Mouse (Mus musculus) kidney, postnatal 25 days (tissue): ENCODE results near the gene Csnk1g2.
"Not testable (repeated sequence)": the region's sequence is repeated elsewhere in the genome, so short reads cannot be mapped to it uniquely, and the experiment has no call there.

ENCODE experiments used
- DNase-seq, 2 experiments: peaks; one replicate each; pipeline ENCODE4 v3.0.0; 2021; ENCODE audit warnings: mixed read lengths in 2 of 2

The Csnk1g2 gene

GRCm38 (mm10) chr10:80623457-80624191 is 986 bp downstream of the Csnk1g2 start:
- DNase-seq, result peak; percentile 76 to 84

DNA sequence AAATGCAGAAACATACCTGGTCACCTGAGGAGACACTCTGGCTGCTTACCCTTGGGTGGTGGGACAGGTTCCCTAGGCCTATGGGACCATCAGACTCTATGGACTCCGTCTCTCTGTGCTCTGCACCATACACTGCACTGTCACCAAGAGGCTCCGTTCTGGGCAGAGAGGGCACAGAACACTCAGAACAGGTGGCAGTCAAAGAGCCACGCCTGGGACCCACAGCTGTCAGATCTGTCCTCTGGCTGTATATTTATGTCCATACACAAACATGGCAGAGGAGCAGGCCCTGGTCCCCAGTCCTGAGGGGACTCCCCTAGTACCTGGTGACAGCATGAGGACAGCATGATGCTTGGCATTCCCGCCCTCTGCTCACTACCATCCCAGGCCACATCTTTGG is 3.1 kb downstream of the Csnk1g2 start:
- no peak for DNase-seq

DNA sequence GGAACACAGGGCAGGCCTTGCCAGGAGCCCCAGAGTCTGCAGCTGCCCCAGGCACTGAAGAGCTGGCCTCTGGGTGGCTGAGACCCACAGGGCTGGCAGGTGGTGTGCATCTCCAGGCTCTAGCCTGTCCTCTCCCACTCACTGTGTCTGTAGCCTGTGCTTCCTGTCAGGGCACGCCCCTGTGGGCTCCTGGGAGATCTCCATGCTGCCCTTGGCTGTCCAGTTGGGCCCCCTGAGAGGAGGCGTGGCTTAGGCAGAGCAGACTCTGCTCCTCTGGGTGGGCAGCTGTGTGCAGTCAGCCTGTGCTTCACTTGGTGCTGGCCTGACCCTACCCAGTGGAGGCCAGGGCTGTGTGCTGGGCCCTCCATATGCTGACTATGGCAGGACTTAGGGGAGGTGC is 5.0 kb downstream of the Csnk1g2 start:
- DNase-seq, result peak; percentile 45 to 79

- no peak for DNase-seq
Measured at GRCm38 (mm10) chr10:80628925-80629324, 6.3 kb downstream of the Csnk1g2 start.

- peak; percentile 54 to 74 for DNase-seq
Measured at GRCm38 (mm10) chr10:80635345-80635744, 12.7 kb downstream of the Csnk1g2 start.

DNA sequence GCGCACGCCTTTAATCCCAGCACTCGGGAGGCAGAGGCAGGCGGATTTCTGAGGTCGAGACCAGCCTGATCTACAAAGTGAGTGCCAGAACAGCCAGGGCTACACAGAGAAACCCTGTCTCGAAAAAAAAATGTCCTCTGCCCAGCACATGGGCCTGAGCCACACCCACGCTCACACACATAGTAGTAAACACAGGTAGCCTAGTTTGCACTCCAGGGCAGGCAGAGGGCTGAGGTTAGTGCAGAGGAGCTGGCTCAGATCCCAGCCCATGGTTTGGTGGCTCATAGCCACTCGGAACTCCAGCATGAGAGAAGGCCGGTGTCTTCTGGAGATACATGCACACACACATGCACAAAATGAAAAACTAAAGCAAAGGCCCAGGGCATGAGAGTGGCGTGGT is 24.3 kb downstream of the Csnk1g2 start:
- DNase-seq, result no peak

- not testable (repeated sequence) for DNase-seq
Measured at GRCm38 (mm10) chr10:80649910-80650309, 27.3 kb downstream of the Csnk1g2 start.

- DNase-seq, result no peak
Measured at GRCm38 (mm10) chr10:80650392-80650791, 27.8 kb downstream of the Csnk1g2 start.

- no peak for DNase-seq
Measured at GRCm38 (mm10) chr10:80653156-80653720, 30.6 kb downstream of the Csnk1g2 start.

- DNase-seq, result no peak
Measured at GRCm38 (mm10) chr10:80654866-80655265, 32.2 kb downstream of the Csnk1g2 start.

- no peak for DNase-seq
Measured at GRCm38 (mm10) chr10:80655406-80656129, 32.9 kb downstream of the Csnk1g2 start.

DNA sequence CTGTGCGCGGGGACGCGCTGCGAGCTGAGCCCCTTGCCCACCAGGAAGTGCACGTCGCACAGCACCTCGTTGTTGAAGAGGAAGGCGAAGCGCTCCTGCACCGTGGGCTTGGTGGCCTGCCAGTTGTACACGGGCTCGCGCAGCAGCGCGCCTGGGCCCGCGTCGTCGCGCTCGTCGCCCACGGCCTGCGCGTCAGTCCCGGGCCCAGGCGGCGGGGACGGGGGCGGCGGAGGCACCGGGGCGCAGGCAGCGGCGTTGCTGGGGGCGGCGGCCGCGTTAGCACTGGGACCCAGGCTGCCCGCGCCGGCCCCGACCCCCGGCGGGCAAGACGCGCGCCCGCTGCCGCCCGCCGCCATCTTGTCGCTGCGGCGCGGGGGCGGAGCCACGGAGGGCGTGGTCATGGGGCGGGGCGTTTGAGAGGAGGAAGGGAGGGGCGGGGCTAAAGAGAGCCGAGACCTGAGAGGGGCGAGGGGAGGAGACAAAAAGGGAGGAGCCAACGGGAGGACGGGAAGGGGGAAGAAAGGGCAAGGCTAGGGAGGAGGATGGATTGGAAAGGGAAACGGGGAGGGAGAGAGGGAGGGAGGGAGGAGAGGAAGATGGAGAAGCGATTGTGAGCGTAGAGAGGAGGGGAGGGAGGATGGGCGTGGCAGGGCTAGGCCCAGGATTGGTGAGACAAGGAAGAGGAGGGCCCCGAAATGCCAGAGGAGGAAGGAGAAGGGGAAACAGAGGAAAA is 33.7 kb downstream of the Csnk1g2 start:
- peak; percentile 98 to 100 for DNase-seq

DNA sequence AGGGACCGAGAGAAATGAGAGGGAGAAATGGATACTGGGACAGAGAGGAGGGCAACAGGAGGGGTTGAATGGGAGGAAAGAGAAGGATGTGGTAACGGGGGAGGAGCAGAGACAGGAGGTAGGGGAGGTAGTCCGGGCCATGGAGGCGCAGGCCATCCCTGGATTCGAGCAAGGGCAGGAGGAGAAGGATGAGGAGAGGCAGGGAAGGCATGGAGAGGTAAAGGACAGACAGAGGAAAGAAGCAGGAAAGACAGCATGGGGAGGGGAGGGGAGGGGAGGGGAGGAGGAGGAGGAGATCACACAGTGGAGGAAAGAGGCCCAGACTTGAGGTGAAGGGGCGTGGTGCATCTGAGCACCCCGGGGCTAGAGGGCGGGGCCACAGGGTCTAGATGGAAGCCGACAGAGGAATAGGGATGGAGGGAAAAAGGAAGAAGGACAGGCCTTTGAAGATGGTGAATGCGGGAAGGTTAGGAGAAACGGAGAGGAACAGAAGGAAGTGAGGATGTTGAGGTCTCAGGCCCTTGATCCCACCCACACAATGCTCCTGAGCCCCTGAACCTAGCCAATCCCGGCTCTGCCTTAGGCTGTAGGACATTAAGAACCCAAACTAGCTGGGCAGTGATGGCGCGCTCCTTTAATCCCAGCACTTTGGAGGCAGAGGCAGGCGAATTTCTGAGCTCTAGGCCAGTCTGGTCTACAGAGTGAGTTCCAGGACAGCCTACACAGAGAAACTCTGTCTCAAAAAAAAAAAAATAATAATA is 34.4 kb downstream of the Csnk1g2 start, which contains the start of gene Btbd2:
Gene Btbd2, minus strand, starts transcription at position 209 of the 761 bp plus-strand sequence.
- peak; percentile 53 to 77 for DNase-seq

- no peak for DNase-seq
Measured at GRCm38 (mm10) chr10:80658194-80658840, 35.7 kb downstream of the Csnk1g2 start.

DNA sequence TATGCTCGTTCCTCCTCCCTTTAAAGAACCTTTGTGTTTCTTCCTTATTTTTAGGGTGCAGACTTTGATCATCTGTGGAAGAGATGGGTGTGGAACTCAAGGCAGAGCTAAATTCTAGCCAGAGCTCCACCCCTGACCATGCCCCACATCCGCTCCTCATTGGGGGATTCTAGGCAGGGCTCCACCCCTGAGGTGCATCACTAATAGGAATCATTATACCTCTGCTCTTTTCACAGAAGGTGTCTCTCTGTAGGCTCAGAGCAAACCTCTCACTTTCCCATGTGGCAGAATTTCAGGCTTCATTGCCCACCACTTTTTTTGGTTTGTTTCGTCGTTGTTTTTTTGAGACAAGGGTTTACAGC is 36.2 kb downstream of the Csnk1g2 start:
- DNase-seq, result no peak

- peak; percentile 81 to 95 for DNase-seq
Measured at GRCm38 (mm10) chr10:80659213-80659612, 36.6 kb downstream of the Csnk1g2 start.

DNA sequence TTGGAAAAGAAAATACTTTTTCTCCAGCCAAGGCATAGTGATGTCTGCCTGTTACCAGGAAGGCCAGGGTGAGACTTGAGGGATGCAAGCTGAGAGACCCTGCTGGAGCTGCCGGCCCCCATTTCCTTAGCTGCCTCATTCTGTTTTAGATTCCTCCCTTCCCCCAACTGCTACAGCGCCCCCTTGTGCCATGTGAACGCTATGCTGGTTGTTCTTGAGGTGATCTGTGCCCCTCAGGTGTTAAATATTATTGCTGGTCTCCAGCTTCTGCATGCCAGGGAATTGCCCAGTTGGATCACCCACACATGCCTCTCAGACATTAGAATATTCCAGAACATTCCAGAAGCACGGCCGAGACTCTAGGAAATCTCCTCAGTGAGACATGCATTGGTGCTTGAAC is 38.5 kb downstream of the Csnk1g2 start:
- DNase-seq, result peak; percentile 74 to 81

DNA sequence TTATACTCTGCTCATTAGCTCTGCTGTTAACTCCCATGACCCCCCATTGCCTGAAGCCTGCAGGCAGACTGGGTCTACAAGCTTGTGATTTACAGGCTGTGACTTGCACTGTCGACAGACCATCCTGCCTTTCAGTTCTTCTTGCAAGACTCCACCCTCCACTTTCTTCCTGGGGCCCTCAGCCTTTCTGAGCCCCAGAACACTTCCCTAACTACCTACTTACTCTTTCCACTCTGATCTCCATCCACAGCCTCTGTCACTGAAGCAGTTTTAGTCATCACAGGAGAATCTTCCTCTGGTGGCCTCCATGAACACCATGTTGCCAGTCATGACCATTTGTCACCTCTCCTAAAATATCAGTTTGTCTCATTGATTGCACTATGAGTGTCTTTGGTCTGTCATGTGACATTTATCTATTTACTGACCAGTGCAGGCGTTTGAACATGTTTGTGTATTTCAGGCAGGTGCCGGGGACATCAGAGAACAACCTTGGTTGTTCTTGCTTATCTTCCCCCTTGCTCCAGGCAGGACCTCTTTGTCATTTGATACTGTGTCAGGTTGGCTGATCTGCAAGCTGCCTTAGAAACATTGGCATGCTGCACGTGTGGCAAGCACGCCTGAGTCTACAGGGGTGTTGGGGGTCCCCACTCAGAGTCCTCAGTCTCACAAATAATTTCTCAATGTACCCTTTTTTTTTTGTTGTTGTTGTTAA is 41.0 kb downstream of the Csnk1g2 start:
- DNase-seq, result no peak

DNA sequence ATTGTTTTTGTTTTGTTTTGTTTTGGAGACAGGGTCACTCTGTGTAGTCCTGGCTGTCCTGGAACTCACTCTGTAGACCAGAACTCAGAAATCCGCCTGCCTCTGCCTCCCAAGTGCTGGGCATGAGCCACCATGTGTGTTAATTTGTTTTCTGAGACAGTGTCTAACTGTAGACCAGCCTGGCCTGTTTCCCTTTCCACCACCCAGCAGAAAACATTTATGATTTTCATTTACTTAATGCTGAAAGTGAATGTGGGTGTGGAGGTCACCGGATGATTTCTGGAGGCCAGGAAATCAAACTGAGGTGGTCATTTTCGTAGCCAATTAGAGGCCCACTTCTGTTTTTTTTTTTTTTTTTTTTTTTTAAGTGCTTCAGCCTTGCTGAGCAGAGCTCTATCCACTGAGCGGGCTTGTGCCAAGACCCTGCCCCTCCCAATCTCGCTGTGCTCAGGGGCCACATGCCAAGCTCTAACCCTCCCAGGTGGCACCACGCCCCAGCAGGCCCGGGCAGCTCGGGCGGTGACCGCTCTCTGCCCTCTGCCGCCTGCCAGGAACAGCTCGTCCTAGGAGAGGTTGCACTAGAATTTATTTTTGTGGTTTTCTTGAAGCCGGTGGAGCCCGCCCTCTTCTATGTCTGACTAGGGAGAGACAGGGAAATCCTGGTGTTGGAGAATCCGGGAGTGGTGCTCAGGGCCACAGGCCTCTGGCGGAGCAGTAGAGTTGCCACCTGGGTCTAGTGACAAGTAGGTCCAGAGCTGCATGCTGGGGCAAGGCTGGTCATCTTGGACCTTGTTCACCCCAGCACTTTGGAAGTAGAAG is 41.8 kb downstream of the Csnk1g2 start:
- peak; percentile 92 to 98 for DNase-seq

GRCm38 (mm10) chr10:80665016-80665380 is 42.4 kb downstream of the Csnk1g2 start:
- peak; percentile 85 to 93 for DNase-seq
